Mouse (Mus musculus) C2C12 (cell line): ENCODE data around the gene Olfr1416.

ENCODE experiments used
- CTCF ChIP-seq: IDR thresholded peaks from one replicate; pipeline ENCODE4 v1.5.1; 2011; ENCODE audit not compliant: control insufficient read depth, insufficient read depth, insufficient read length
- MAX ChIP-seq: IDR thresholded peaks from one replicate; pipeline ENCODE4 v1.6.1; 2011; ENCODE audit warnings: mild to moderate bottlenecking, control low read depth
- USF1 ChIP-seq: IDR thresholded peaks from one replicate; pipeline ENCODE4 v1.6.1; 2011; ENCODE audit warnings: low read depth, mild to moderate bottlenecking, control low read depth, moderate library complexity

GRCm38 (mm10) chr1:92457758-92458157, 27.2 kb downstream of the Olfr1416 start:
- TF ChIP-seq CTCF = no peak
- TF ChIP-seq USF1 = no peak
- no peak for TF ChIP-seq MAX
